Mouse (Mus musculus) cerebellum, adult 2 months (tissue): ENCODE measurements around the gene Rpl38. TPM values are rescaled to one million over a fixed set of nuclear protein-coding genes. Genes with fewer than 3 reads are reported as not detected.
"Not testable (repeated sequence)": the region's sequence is repeated elsewhere in the genome, so short reads cannot be mapped to it uniquely, and the experiment has no call there.

Experiments used
- DNase-seq, 2 experiments: peaks; one replicate each; pipeline ENCODE4 v3.0.0; 2021
- H3K27ac ChIP-seq: fragments of 200-500 bp; 2 replicates; pipeline ENCODE4 v1.5.1; 2012; ENCODE audit warnings: low read length, control low read depth, inconsistent platforms; ENCODE audit not compliant: insufficient read depth
- H3K27me3 ChIP-seq: fragments of 200-500 bp; 2 replicates; pipeline ENCODE4 v1.6.1; 2012; ENCODE audit warnings: inconsistent platforms, mild to moderate bottlenecking, low read length, moderate library complexity; ENCODE audit not compliant: control insufficient read depth, insufficient read depth
- H3K4me1 ChIP-seq: fragments of 200-500 bp; 2 replicates; pipeline ENCODE4 v1.6.1; 2011; ENCODE audit warnings: low read length; ENCODE audit not compliant: control insufficient read depth, insufficient read depth
- H3K4me3 ChIP-seq: fragments of 200-500 bp; replicated peaks from 2 replicates; pipeline ENCODE3; 2011; ENCODE audit warnings: mild to moderate bottlenecking, low read depth, low read length, control low read depth; ENCODE audit not compliant: insufficient read depth
- CTCF ChIP-seq: fragments of 200-500 bp; IDR thresholded peaks from 2 replicates; pipeline ENCODE4 v1.5.1; 2011; ENCODE audit warnings: low read depth, mild to moderate bottlenecking, control low read depth, low read length, moderate library complexity, borderline replicate concordance; ENCODE audit not compliant: insufficient read depth
- POLR2A ChIP-seq: fragments of 200-500 bp; IDR thresholded peaks from 2 replicates; pipeline ENCODE4 v1.6.1; 2011; ENCODE audit warnings: low read length, control low read depth, borderline replicate concordance; ENCODE audit not compliant: insufficient read depth
- WGBS: fragments of 180-500 bp; shearing (Covaris S2); methylation state at CpG from one replicate; pipeline ENCODE4 v1.1.7; 2018; 5-methylcytosine and 5-hydroxymethylcytosine counted together
- polyA plus RNA-seq: library from polyadenylated mRNA; depleted of rRNA; stranded (reverse); fragments of >200 nt; gene quantifications from 2 replicates; pipeline ENCODE4 v1.2.3, GENCODE M21; 2012

Gene Rpl38
- polyA plus RNA-seq, 1 experiment: 1,509 TPM

GRCm38 (mm10) chr11:114662161-114662560 lies 6.2 kb upstream of the Rpl38 start:
- Histone ChIP-seq H3K4me3 (no peak overlapping the region), H3K27me3 (no peaks in the 10 kb centered on the region), H3K27ac (no peak overlapping the region), H3K4me1 (no peaks in the 10 kb centered on the region)
- WGBS: 90% methylated on average over 14 of the region's 14 CpGs
- no peak for DNase-seq
- TF ChIP-seq POLR2A (no peak), CTCF (no peak)

GRCm38 (mm10) chr11:114662746-114663362 lies 5.5 kb upstream of the Rpl38 start:
- DNase-seq: peak; percentile 63 to 76
- TF ChIP-seq POLR2A: no peak
- peak; percentile 89 for TF ChIP-seq CTCF
- 26% methylated on average over 6 of the region's 6 CpGs for WGBS
- no peaks in the 10 kb centered on the region for H3K27me3 ChIP-seq
- no peak overlapping the region for H3K4me3 ChIP-seq
- H3K27ac ChIP-seq: no peak overlapping the region
- H3K4me1 ChIP-seq: no peaks in the 10 kb centered on the region

- H3K27ac ChIP-seq: no peak overlapping the region
Measured at GRCm38 (mm10) chr11:114664164-114664563, 4.2 kb upstream of the Rpl38 start.

GRCm38 (mm10) chr11:114665463-114665862 lies 2.9 kb upstream of the Rpl38 start:
- no peaks in the 10 kb centered on the region for H3K27me3 ChIP-seq
- no peak overlapping the region for H3K4me3 ChIP-seq
- no peak overlapping the region for H3K27ac ChIP-seq
- TF ChIP-seq POLR2A (no peak), CTCF (no peak)
- DNase-seq: no peak
- WGBS: 68% methylated on average over 2 of the region's 2 CpGs
- H3K4me1 ChIP-seq: peaks cover 1% of the 10 kb centered on the region

More at GRCm38 (mm10) chr11:114664164-114664563, 4.2 kb upstream of the Rpl38 start:
- TF ChIP-seq POLR2A: no peak
- no peak for TF ChIP-seq CTCF
- H3K4me3 ChIP-seq: no peak overlapping the region
- no peaks in the 10 kb centered on the region for H3K27me3 ChIP-seq
- 84% methylated on average over 7 of the region's 7 CpGs for WGBS
- DNase-seq: no peak
- no peaks in the 10 kb centered on the region for H3K4me1 ChIP-seq

GRCm38 (mm10) chr11:114666786-114667185 lies 1.5 kb upstream of the Rpl38 start:
- WGBS: 21% methylated on average over 13 of the region's 13 CpGs
- Histone ChIP-seq H3K4me3 (no peak overlapping the region), H3K27me3 (no peaks in the 10 kb centered on the region), H3K4me1 (peaks cover 8% of the 10 kb centered on the region), H3K27ac (no peak overlapping the region)
- no peak for DNase-seq
- TF ChIP-seq CTCF: no peak
- no peak for TF ChIP-seq POLR2A

- WGBS: 48% methylated on average over 17 of the region's 18 CpGs
- no peaks in the 10 kb centered on the region for H3K27me3 ChIP-seq
- peaks cover 9% of the 10 kb centered on the region for H3K4me1 ChIP-seq
- H3K4me3 ChIP-seq: no peak overlapping the region
- no peak for TF ChIP-seq POLR2A
- no peak for TF ChIP-seq CTCF
- H3K27ac ChIP-seq: no peak overlapping the region
- no peak for DNase-seq
Measured at GRCm38 (mm10) chr11:114667236-114667931, 940 bp upstream of the Rpl38 start.

- DNase-seq: peak; percentile 53 to 55
- H3K4me1 ChIP-seq: peaks cover 14% of the 10 kb centered on the region
- not testable (repeated sequence) for H3K27ac ChIP-seq, H3K27me3 ChIP-seq, H3K4me3 ChIP-seq
- WGBS: 24% methylated on average over 11 of the region's 11 CpGs
- peak; percentile 41; the same call in 1 of the 2 replicates for TF ChIP-seq CTCF
Measured at GRCm38 (mm10) chr11:114667932-114668285, 415 bp upstream of the Rpl38 start.

GRCm38 (mm10) chr11:114668741-114669623 lies 658 bp downstream of the Rpl38 start:
- Histone ChIP-seq H3K4me3 (peak overlapping the region; percentile 78), H3K27ac (peak overlapping the region; percentile 49), H3K27me3 (no peaks in the 10 kb centered on the region), H3K4me1 (peaks cover 14% of the 10 kb centered on the region)
- TF ChIP-seq CTCF (peak; percentile 64), POLR2A (no peak)
- DNase-seq: peak; percentile 75 to 76
- WGBS: under 1% methylated on average over 60 of the region's 60 CpGs
